Mouse (Mus musculus): ENCODE data around the gene Mrps17. TPM values are rescaled to one million over a fixed set of nuclear protein-coding genes. Genes with fewer than 3 reads are reported as not detected.

The Mrps17 gene
- polyA plus RNA-seq, 1 experiment from 2014 or later: 178 TPM

DNA sequence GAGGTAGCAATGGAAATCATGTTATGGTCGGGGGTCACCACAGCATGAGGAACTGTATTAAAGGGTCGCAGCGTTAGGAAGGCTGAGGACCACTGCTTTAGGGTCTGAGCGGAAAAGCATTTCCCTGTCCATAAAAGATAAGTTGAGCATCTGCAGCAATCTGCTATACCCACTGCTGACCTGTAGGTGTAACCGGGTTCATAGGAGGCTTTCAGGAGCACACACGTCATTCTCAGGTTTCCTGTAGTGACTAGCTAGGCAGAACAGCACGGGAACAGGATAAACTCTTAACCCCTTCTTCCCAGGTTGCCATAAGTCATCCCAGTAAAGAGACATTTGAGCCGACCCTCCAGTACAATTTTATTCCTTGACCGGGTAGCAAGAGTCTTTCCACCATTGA is 1.7 kb downstream of the Mrps17 start:
- no peaks in the 10 kb centered on the region for H3K9me3 ChIP-seq
- H3K27me3 ChIP-seq: no peaks in the 10 kb centered on the region
- H3K27ac ChIP-seq (replicated peaks): no peak overlapping the region
- no peak overlapping the region for H3K9ac ChIP-seq
- 87% methylated on average over 9 of the region's 9 CpGs for WGBS
- peaks cover 35% of the 10 kb centered on the region for H3K36me3 ChIP-seq
- peaks cover 9% of the 10 kb centered on the region for H3K4me1 ChIP-seq (replicated peaks)
- ATAC-seq (ENCODE audit: low read depth): no peak
- H3K4me3 ChIP-seq: no peak overlapping the region
- no peak overlapping the region for H3K4me2 ChIP-seq

DNA sequence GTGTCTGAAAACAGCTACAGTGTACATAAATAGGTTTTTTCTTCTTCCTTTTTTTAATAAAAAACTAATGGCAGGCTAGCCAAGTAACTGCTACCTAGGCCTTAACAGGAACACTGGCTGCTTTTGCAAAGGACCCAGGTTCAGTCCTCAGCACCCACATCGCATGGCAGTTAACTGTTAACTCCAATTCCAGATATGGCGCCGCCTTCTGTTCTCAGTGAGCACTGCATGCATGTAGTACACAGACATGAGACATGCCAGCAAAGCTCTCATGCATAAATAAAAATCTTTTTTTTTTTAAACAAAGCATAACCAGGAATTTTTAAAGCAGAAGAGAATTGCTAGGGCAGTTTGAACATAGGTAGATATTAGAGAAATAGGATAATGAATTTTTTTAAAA is 4.9 kb downstream of the Mrps17 start:
- H3K27me3 ChIP-seq: no peaks in the 10 kb centered on the region
- no peaks in the 10 kb centered on the region for H3K9me3 ChIP-seq
- H3K4me3 ChIP-seq: no peak overlapping the region
- 85% methylated on average over 3 of the region's 3 CpGs for WGBS
- H3K36me3 ChIP-seq: peaks cover 35% of the 10 kb centered on the region
- no peak overlapping the region for H3K27ac ChIP-seq (replicated peaks)
- H3K4me1 ChIP-seq (replicated peaks): peaks cover 9% of the 10 kb centered on the region
- ATAC-seq (ENCODE audit: low read depth): no peak
- H3K4me2 ChIP-seq: no peak overlapping the region
- no peak overlapping the region for H3K9ac ChIP-seq

DNA sequence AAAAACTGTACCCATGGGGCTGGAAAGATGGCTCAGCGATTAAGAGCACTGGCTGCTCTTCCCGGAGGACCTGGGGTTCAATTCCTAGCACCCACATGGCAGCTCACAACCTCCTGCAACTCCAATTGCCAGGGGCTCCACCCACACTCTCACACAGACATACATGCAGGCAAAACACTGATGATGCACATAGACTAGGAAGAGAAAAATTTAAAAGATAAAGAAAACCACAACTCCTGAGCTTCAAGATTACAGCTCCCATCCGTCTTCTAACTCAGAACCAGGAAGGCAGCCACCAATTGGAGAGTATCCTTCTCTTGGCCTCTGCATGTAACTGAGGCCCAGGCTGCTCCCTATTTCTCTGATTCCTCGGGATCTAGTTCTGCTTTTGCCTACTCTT is 9.0 kb downstream of the Mrps17 start:
- Histone ChIP-seq H3K4me1 (replicated peaks) (peaks cover 25% of the 10 kb centered on the region), H3K4me3 (peak overlapping the region; percentile 87), H3K9me3 (no peaks in the 10 kb centered on the region), H3K9ac (peak overlapping the region; percentile 98), H3K36me3 (peaks cover 10% of the 10 kb centered on the region), H3K27me3 (no peaks in the 10 kb centered on the region), H3K4me2 (peak overlapping the region; percentile 61), H3K27ac (replicated peaks) (peak overlapping the region; percentile 95; the same call in 1 of the 2 replicates)
- WGBS: 54% methylated on average over 4 of the region's 4 CpGs
- ATAC-seq (ENCODE audit: low read depth): no peak

DNA sequence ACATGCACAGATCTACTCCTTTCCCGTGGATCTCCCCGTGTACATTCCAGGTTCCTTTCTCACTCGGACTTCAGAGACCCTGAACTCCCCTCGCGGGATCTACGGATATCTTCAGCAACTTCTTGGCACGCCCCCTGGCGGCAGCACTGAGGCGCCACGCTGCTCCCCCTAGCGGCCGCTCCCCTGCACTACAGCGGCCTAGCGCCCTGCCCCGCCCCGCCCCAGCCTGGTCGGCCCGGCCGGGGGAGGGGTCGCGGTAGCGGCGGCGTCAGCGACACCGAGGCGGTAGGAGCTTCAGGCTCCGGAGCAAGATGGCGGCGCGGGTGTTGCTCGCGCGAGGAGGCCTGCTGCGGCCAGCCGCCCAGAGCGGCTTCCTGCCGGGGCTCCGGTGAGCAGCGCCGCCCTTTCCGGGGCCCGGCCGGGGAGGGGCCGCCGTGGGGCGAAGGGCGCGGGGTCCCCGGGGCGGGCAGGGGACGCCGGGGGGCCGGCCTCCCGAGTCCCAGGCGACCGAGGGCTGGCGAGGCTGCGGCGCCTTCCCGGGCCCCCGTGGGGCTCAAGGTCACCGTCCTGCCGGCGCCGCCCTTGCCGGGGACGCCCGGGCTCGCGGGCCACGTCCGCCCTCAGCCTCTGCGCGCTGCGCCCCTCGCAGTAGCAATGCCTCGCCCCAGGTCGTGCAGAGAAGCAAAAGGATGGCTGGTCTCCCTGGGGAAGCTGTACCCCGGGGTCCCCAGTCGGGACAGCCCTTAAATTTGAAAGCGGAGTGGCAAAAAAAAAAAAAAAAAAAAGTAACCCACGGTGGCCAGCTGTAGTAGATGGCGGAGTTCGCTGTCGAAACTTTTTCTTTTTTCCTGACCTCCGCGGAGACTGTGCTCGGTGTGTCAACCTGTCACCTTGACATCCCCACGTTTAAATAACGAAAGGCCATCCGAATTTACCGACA is 9.8 kb downstream of the Mrps17 start, which contains the start of gene Nipsnap2:
Gene Nipsnap2 (plus strand): TSS at position 230 of the 940 bp plus-strand sequence.
- Histone ChIP-seq H3K4me2 (peak within 1 kb of the TSS; percentile 61), H3K4me3 (peak within 1 kb of the TSS; percentile 87), H3K9ac (peak within 1 kb of the TSS; percentile 98), H3K27ac (replicated peaks) (peak within 1 kb of the TSS; percentile 95), H3K9me3 (no peaks in the 10 kb centered on the region), H3K4me1 (replicated peaks) (peaks cover 33% of the 10 kb centered on the region), H3K36me3 (peaks cover 1% of the 10 kb centered on the region), H3K27me3 (no peaks in the 10 kb centered on the region)
- 1% methylated on average over 80 of the region's 93 CpGs for WGBS
- ATAC-seq (ENCODE audit: low read depth): peak; percentile 95

DNA sequence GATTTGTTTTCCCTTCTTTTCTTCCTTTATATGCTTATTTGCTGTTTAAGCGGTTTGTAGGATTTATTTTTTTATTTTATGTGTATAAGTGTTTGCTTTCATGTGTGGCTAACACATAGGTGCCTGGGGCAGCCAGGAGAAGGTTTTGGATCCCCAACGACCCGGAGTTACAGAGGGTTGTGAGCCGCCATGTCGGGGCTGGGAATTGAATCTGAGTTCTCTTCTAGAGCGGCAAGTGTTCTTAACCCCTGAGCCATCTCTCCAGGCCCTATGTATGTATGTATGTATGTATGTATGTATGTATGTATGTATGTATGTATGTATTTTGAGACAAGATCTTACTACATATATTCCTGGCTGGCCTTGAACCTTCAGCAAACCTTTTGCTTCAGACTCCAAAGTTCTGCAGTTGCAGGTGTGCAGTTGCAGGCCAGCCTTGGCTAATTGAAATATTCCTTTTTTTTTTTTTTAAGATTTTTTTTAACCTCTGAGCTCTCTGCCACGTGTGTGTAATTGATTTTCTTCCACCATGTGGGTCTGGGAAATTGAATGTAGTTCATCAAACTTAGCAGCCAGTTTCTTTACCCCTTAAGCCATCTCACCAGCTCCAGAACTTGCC is 10.6 kb downstream of the Mrps17 start:
- Histone ChIP-seq H3K9ac (peak overlapping the region; percentile 98), H3K36me3 (no peaks in the 10 kb centered on the region), H3K27me3 (no peaks in the 10 kb centered on the region), H3K27ac (replicated peaks) (no peak overlapping the region), H3K4me3 (peak overlapping the region; percentile 87), H3K4me1 (replicated peaks) (peaks cover 39% of the 10 kb centered on the region), H3K9me3 (no peaks in the 10 kb centered on the region), H3K4me2 (peak overlapping the region; percentile 61)
- 19% methylated on average over 7 of the region's 7 CpGs for WGBS
- no peak for ATAC-seq (ENCODE audit: low read depth)

DNA sequence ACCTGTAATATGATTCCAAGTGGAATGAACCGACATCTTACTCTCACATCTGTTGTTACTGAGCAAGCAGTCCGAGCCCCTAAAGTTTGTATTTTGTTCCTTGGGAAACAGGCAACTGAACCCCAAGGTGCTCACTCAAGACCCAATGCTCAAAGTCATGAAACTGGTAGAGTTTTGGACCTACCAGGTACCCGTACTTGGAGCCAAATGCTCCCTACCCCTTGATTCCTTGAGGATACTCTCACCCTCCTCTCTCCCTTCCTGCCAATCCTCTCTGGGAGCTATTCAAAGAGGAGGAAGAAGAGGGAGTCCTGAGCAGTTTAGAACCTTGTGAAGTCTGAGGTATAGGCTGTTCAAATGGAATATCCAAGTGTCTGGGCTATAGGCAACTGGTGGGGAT is 11.5 kb downstream of the Mrps17 start:
- H3K9me3 ChIP-seq: no peaks in the 10 kb centered on the region
- no peaks in the 10 kb centered on the region for H3K36me3 ChIP-seq
- WGBS: 82% methylated on average over 3 of the region's 3 CpGs
- no peak overlapping the region for H3K27ac ChIP-seq (replicated peaks)
- peak overlapping the region; percentile 61; the same call in 1 of the 2 replicates for H3K4me2 ChIP-seq
- H3K9ac ChIP-seq: no peak overlapping the region
- H3K4me3 ChIP-seq: no peak overlapping the region
- no peak for ATAC-seq (ENCODE audit: low read depth)
- peaks cover 39% of the 10 kb centered on the region for H3K4me1 ChIP-seq (replicated peaks)
- no peaks in the 10 kb centered on the region for H3K27me3 ChIP-seq

DNA sequence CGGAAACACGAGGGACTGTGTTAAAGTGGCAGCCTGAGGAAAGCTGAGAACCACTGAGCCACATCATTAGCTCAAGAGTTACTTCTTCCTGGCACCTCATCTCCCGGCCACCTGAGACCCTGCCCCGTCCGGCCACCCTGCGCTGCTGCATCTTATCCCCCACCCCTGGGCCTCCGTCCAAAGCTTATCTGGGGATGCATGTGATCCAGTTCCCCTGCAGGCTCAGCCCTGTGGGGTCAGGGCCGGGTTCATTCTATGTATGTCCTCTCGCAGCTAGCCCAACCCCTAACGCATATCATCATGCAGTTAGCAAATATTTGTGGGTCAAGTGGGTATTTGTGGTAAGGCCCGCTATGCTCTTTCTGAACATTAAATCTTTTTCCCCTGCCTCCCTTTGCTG is 14.0 kb downstream of the Mrps17 start:
- peaks cover 39% of the 10 kb centered on the region for H3K4me1 ChIP-seq (replicated peaks)
- H3K27me3 ChIP-seq: no peaks in the 10 kb centered on the region
- H3K4me3 ChIP-seq: no peak overlapping the region
- H3K27ac ChIP-seq (replicated peaks): 0 out of 2 replicates have a peak overlapping the region, but pooled peaks have one; percentile 6
- WGBS: 57% methylated on average over 11 of the region's 11 CpGs
- H3K36me3 ChIP-seq: 0 out of 2 replicates have a peak, but pooled peaks cover under 1% of the 10 kb centered on the region
- no peak for ATAC-seq (ENCODE audit: low read depth)
- H3K9ac ChIP-seq: peak overlapping the region; percentile 14
- no peaks in the 10 kb centered on the region for H3K9me3 ChIP-seq
- H3K4me2 ChIP-seq: no peak overlapping the region

DNA sequence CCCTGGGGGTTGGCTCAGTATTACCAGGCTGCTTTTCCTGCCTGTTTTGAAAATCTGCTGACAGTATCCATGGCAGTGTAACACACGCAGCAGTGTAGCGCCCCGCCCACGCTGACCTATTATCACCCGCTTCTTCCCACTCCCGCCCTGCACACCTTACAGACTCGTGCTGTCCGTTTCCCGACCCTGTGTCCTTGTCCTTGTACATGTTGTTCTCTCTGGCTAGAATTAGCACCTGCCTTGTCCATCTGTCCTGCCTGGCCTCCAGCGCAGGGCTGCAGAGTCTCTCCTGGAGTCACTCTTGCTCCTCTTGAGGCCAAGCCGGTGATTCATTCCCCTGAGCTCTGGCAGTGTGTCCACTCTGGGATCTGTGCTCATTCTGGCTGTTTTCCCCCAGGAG is 15.0 kb downstream of the Mrps17 start:
- 0 out of 2 replicates have a peak overlapping the region, but pooled peaks have one; percentile 43 for H3K9ac ChIP-seq
- H3K4me1 ChIP-seq (replicated peaks): peaks cover 39% of the 10 kb centered on the region
- no peaks in the 10 kb centered on the region for H3K9me3 ChIP-seq
- H3K36me3 ChIP-seq: 0 out of 2 replicates have a peak, but pooled peaks cover 3% of the 10 kb centered on the region
- H3K4me2 ChIP-seq: no peak overlapping the region
- WGBS: 79% methylated on average over 11 of the region's 11 CpGs
- no peak overlapping the region for H3K4me3 ChIP-seq
- 0 out of 2 replicates have a peak overlapping the region, but pooled peaks have one; percentile 1 for H3K27ac ChIP-seq (replicated peaks)
- no peaks in the 10 kb centered on the region for H3K27me3 ChIP-seq
- ATAC-seq (ENCODE audit: low read depth): no peak

DNA sequence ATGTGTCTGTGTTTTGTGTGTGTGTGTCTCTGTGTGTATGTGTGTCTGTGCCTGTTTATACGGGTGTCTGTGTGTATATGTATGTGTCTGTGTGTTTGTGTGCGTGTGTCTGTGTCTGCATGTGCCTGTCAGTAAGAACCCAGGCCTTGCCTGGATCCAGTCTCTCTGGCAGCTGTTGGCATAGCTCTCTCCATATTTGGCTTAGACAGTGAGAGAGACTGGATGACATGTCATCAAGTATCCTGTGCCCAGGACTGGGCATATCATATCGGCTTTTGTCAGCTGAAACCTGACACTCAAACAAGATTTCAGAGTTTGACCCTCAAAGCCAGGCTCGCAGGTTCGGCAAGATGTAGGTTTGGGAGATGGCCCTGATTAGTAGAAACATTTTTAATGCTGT is 15.7 kb downstream of the Mrps17 start:
- Histone ChIP-seq H3K4me1 (replicated peaks) (peaks cover 34% of the 10 kb centered on the region), H3K9ac (0 out of 2 replicates have a peak overlapping the region, but pooled peaks have one; percentile 43)
- WGBS: 88% methylated on average over 5 of the region's 5 CpGs

DNA sequence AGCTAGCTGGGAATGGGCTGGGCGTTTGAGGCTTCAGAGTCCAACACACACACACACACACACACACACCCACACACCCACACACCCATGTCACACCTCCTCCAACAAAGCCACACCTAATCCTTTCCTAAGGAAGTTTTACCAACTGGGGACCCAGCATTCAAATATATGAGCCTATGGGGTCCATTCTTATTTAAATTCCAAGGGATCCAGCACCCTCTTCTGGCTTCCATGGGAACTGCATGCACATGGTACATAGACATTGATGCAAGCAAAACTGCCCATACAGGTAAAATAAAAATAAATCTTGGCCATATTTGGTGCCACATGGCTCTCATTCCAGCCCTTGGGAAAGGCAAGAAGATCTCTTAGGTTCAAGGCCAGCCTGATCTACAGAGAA is 25.7 kb downstream of the Mrps17 start:
- no peak overlapping the region for H3K4me2 ChIP-seq
- H3K9ac ChIP-seq: no peak overlapping the region
- peaks cover 62% of the 10 kb centered on the region for H3K36me3 ChIP-seq
- H3K27me3 ChIP-seq: no peaks in the 10 kb centered on the region
- H3K4me3 ChIP-seq: no peak overlapping the region
- H3K9me3 ChIP-seq: no peaks in the 10 kb centered on the region
- H3K4me1 ChIP-seq (replicated peaks): no peaks in the 10 kb centered on the region
- ATAC-seq (ENCODE audit: low read depth): no peak
- H3K27ac ChIP-seq (replicated peaks): no peak overlapping the region
- 89% methylated on average over 1 of the region's 1 CpGs for WGBS

More for the DNA sequence above, 15.7 kb downstream of the Mrps17 start:
- no peak overlapping the region for H3K4me3 ChIP-seq
- H3K27me3 ChIP-seq: no peaks in the 10 kb centered on the region
- no peak overlapping the region for H3K4me2 ChIP-seq
- H3K36me3 ChIP-seq: 0 out of 2 replicates have a peak, but pooled peaks cover 3% of the 10 kb centered on the region
- no peak for ATAC-seq (ENCODE audit: low read depth)
- H3K27ac ChIP-seq (replicated peaks): no peak overlapping the region
- no peaks in the 10 kb centered on the region for H3K9me3 ChIP-seq

DNA sequence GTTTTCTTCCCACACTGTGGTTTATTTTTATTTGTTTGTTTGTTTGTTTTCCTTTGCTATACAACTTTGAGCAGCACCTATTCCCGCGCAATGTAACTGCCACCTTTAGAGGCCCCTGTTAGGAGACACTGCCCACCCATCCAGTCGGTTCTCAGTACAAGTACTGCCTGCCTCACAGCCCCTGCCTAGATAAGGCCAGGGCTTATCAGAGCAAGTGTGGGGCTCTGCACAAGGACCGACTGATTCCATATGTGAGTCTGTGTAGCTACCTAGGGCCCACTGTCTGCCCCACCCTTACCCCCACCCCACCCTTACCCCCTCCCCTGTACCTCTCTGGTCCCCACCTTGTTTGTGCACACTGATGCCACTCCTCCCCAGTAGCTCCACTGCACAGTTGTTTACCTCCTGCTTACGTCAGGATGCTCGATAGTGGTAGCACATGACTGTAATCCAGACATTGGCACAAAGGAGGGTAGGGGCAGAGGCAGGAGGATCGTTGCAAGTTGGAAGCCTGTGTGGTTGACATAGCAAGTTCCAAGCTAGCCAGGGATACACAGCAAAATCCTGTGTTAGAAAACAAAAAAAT is 27.7 kb downstream of the Mrps17 start:
- Histone ChIP-seq H3K27me3 (no peaks in the 10 kb centered on the region), H3K27ac (replicated peaks) (no peak overlapping the region), H3K4me2 (no peak overlapping the region), H3K4me1 (replicated peaks) (no peaks in the 10 kb centered on the region), H3K9me3 (no peaks in the 10 kb centered on the region), H3K36me3 (peaks cover 81% of the 10 kb centered on the region), H3K9ac (no peak overlapping the region), H3K4me3 (no peak overlapping the region)
- 89% methylated on average over 7 of the region's 7 CpGs for WGBS
- ATAC-seq (ENCODE audit: low read depth): no peak

DNA sequence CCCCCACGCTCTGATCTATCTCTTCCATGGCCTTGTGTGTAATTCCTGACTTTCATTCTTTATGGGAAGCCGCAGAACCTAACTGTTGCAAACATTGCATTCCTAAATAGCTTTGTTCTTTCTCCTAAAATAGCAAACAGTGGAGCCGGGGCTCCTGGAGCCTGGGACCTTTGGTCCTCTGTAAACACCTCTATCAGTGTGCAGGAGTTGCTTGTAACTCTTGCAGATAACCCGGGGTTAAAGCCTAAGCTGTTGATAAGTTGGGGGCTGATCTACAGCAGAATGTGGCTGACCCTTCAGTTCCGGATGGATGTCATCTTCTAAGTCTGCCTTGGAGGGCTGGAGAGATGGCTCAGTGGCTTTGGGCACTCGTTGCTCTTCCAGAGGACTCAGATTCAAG is 28.8 kb downstream of the Mrps17 start:
- Histone ChIP-seq H3K4me3 (no peak overlapping the region), H3K36me3 (peaks cover 92% of the 10 kb centered on the region), H3K9me3 (no peaks in the 10 kb centered on the region), H3K27me3 (no peaks in the 10 kb centered on the region), H3K27ac (replicated peaks) (no peak overlapping the region), H3K9ac (no peak overlapping the region), H3K4me2 (no peak overlapping the region), H3K4me1 (replicated peaks) (no peaks in the 10 kb centered on the region)
- ATAC-seq (ENCODE audit: low read depth): no peak
- 89% methylated on average over 6 of the region's 6 CpGs for WGBS

Measured in neural tube, embryonic 13.5 days (tissue).